Mouse (Mus musculus): ENCODE results near the gene Top1.
"Not testable (repeated sequence)": the region's sequence is repeated elsewhere in the genome, so short reads cannot be mapped to it uniquely, and the experiment has no call there.

- TF ChIP-seq POLR2AphosphoS2 (IDR thresholded peaks at IDR 0.05; ENCODE audit: low read depth, low read length); CTCF (conservative IDR thresholded peaks at IDR 0.05 in 1 of 2, IDR thresholded peaks at IDR 0.05 in 1 of 2; ENCODE audit: low read depth in 2 of 2, low read length in 2 of 2); UBTF (IDR thresholded peaks at IDR 0.05; ENCODE audit: low read depth, low read length); USF2 (conservative IDR thresholded peaks at IDR 0.05; ENCODE audit: low read depth, low read length); NRF1 (IDR thresholded peaks at IDR 0.05; ENCODE audit: low read depth, low read length); CHD1 (IDR thresholded peaks at IDR 0.05; ENCODE audit: low read depth, low read length); CHD2 (IDR thresholded peaks at IDR 0.05; ENCODE audit: low read length); POLR2A (IDR thresholded peaks at IDR 0.05; ENCODE audit: low read depth, low read length); JUN (IDR thresholded peaks at IDR 0.05; ENCODE audit: insufficient read depth, low read depth, low read length); BHLHE40 (IDR thresholded peaks at IDR 0.05; ENCODE audit: low read depth, low read length); EP300 (IDR thresholded peaks at IDR 0.05; ENCODE audit: low read length); RAD21 (IDR thresholded peaks at IDR 0.05; ENCODE audit: low read depth, low read length): not testable (repeated sequence)
Observed at GRCm38 (mm10) chr2:160664986-160665385, 19.3 kb downstream of the Top1 start.

Data from CH12.LX (cell line).